ENCODE assay signal across 21 mouse cellular contexts in the genomic region with DNA sequence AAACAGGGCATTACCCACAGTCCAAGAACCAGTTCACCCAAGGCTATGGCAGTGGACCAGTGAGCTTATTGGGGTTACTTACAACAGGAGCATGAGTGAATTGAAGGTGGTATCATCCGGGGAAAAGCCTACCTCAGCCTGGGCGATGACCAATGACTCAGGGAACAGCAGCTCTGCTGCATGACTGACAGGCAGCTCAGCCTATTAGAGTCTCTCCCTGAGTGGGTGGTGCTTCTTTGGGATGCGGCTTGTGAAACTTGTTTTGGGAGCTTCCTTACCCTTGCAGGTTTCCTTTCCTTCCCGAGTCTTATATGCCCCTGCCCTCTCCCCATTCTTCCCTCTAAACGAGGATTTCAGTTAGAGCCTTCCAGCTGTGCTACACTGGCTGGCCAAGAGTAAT. TPM values are rescaled to one million over a fixed set of nuclear protein-coding genes. Genes with fewer than 3 reads are reported as not detected.
A peak's percentile ranks its signal among the peaks of the same experiment; 100 is the strongest.
DNase-seq lines count a peak whose midpoint lies in the region; ATAC-seq and TF ChIP-seq lines count a peak whose summit lies in the region.
"Had no signal": no experiment of that assay in that cellular context is flagged by ENCODE, and none has a peak within 500 bp of the region (broad histone marks: within the 10 kb centered on the region; RNA-seq: fewer than 3 reads in every experiment).

No protein-coding gene starts in this region.

- no peak overlapping the region for H3K4me3 ChIP-seq in intestine, embryonic 14.5 days (ENCODE audit: low read depth, low read length)
- H3K4me3 ChIP-seq in intestine, postnatal 0 days (ENCODE audit: low read depth, low read length), result no peak overlapping the region
- H3K4me3 ChIP-seq in kidney, adult 2 months (ENCODE audit: insufficient read depth, low read depth, low read length), result no peak overlapping the region
- H3K4me3 ChIP-seq: embryonic facial prominence, embryonic 15.5 days; kidney, embryonic 15.5 days; liver, embryonic 13.5 days; midbrain, embryonic 10.5 days; neural tube, embryonic 13.5 days; stomach, embryonic 15.5 days had no signal

- ATAC-seq in intestine, embryonic 14.5 days (replicated peaks; ENCODE audit: low FRiP score, low TSS enrichment, low read depth), result no peak
- no peak for ATAC-seq in intestine, postnatal 0 days
- peak; percentile 36; the same call in 1 of the 2 replicates for ATAC-seq in erythroid progenitor cell, adult 5-6 weeks (replicated peaks; ENCODE audit: low FRiP score, poor library complexity, severe bottlenecking)
- ATAC-seq: hindbrain, postnatal 0 days had no signal

- H3K27me3 ChIP-seq in intestine, embryonic 14.5 days (replicated peaks; ENCODE audit: control insufficient read depth, insufficient read depth, low read length), result no peaks in the 10 kb centered on the region
- H3K27me3 ChIP-seq in intestine, postnatal 0 days (replicated peaks; ENCODE audit: control insufficient read depth, insufficient read depth, low read length), result no peaks in the 10 kb centered on the region
- H3K27me3 ChIP-seq in kidney, adult 2 months (replicated peaks; ENCODE audit: control insufficient read depth, insufficient read depth, low read length), result no peaks in the 10 kb centered on the region
- H3K27me3 ChIP-seq: embryonic facial prominence, embryonic 15.5 days; kidney, embryonic 15.5 days; liver, embryonic 13.5 days; neural tube, embryonic 13.5 days; stomach, embryonic 15.5 days had no signal

- WGBS in intestine, embryonic 14.5 days, result 94% methylated on average over 5 of the region's 5 CpGs
- WGBS in intestine, postnatal 0 days, result 88% methylated on average over 5 of the region's 5 CpGs
- 89% methylated on average over 5 of the region's 5 CpGs for WGBS in kidney, adult 2 months

- H3K27ac ChIP-seq in intestine, embryonic 14.5 days (ENCODE audit: low read depth), result no peak overlapping the region
- H3K27ac ChIP-seq in intestine, postnatal 0 days (ENCODE audit: low read depth, low read length), result no peak overlapping the region
- no peak overlapping the region for H3K27ac ChIP-seq in kidney, adult 2 months (ENCODE audit: insufficient read depth, low read depth, low read length)
- H3K27ac ChIP-seq: embryonic facial prominence, embryonic 15.5 days; hindbrain, postnatal 0 days; kidney, embryonic 15.5 days; liver, embryonic 13.5 days; midbrain, embryonic 10.5 days; neural tube, embryonic 13.5 days; stomach, embryonic 15.5 days had no signal

- H3K9me3 ChIP-seq in intestine, embryonic 14.5 days (ENCODE audit: control insufficient read depth, low read length), result no peaks in the 10 kb centered on the region
- H3K9me3 ChIP-seq in intestine, postnatal 0 days (ENCODE audit: control insufficient read depth), result no peaks in the 10 kb centered on the region
- H3K9me3 ChIP-seq: embryonic facial prominence, embryonic 15.5 days; kidney, embryonic 15.5 days; liver, embryonic 13.5 days; midbrain, embryonic 10.5 days; neural tube, embryonic 13.5 days; stomach, embryonic 15.5 days had no signal

- peaks cover 51% of the 10 kb centered on the region for H3K36me3 ChIP-seq in intestine, embryonic 14.5 days (ENCODE audit: control insufficient read depth, insufficient read depth, low read length)
- H3K36me3 ChIP-seq in intestine, postnatal 0 days (ENCODE audit: control insufficient read depth, insufficient read depth), result peaks cover 36% of the 10 kb centered on the region
- peaks cover 2% of the 10 kb centered on the region for H3K36me3 ChIP-seq in kidney, adult 2 months (ENCODE audit: control insufficient read depth, insufficient read depth, low read length)

- peak; percentile 8 to 27 for DNase-seq in adrenal gland, postnatal 36 days
- DNase-seq in adrenal gland, postnatal 25 days, result no peak
- peak; percentile 47 for DNase-seq in intestine, embryonic 14.5 days (ENCODE audit: low spot score)
- peak; percentile 70 for DNase-seq in ES-CJ7 (ENCODE audit: low read depth, low spot score)
- no peak for DNase-seq in kidney, adult 2 months
- DNase-seq: cerebellum, adult 11-12 months; cerebellum, postnatal 36 days; gastrocnemius, postnatal 14 days; heart, postnatal 10 days; liver, embryonic 13.5 days; lung, postnatal 14 days; thymus, postnatal 14 days had no signal

- H3K9ac ChIP-seq in intestine, embryonic 14.5 days (ENCODE audit: low read length), result no peak overlapping the region
- no peak overlapping the region for H3K9ac ChIP-seq in intestine, postnatal 0 days (ENCODE audit: low read depth, low read length)
- H3K9ac ChIP-seq: embryonic facial prominence, embryonic 15.5 days; kidney, embryonic 15.5 days; liver, embryonic 13.5 days; neural tube, embryonic 13.5 days; stomach, embryonic 15.5 days had no signal

- H3K4me1 ChIP-seq in intestine, embryonic 14.5 days (replicated peaks; ENCODE audit: control insufficient read depth, insufficient read depth, low read length), result no peaks in the 10 kb centered on the region
- H3K4me1 ChIP-seq in intestine, postnatal 0 days (replicated peaks; ENCODE audit: control insufficient read depth, insufficient read depth, low read length), result no peaks in the 10 kb centered on the region
- no peaks in the 10 kb centered on the region for H3K4me1 ChIP-seq in kidney, adult 2 months (ENCODE audit: control insufficient read depth, insufficient read depth, low read length)
- H3K4me1 ChIP-seq: embryonic facial prominence, embryonic 15.5 days; kidney, embryonic 15.5 days; liver, embryonic 13.5 days; midbrain, embryonic 10.5 days; neural tube, embryonic 13.5 days; stomach, embryonic 15.5 days had no signal

- TF ChIP-seq POLR2A in kidney, adult 2 months (IDR thresholded peaks at IDR 0.05; ENCODE audit: low read depth, low read length), result no peak

- H3K4me2 ChIP-seq in intestine, embryonic 14.5 days (ENCODE audit: low read length), result no peak overlapping the region
- H3K4me2 ChIP-seq in intestine, postnatal 0 days (replicated peaks; ENCODE audit: low read depth), result no peak overlapping the region
- H3K4me2 ChIP-seq: embryonic facial prominence, embryonic 15.5 days; kidney, embryonic 15.5 days; liver, embryonic 13.5 days; neural tube, embryonic 13.5 days; stomach, embryonic 15.5 days had no signal

- TF ChIP-seq CTCF in intestine, postnatal 0 days (IDR thresholded peaks at IDR 0.05; ENCODE audit: low read depth), result no peak
- TF ChIP-seq CTCF in kidney, adult 2 months (conservative IDR thresholded peaks at IDR 0.05; ENCODE audit: insufficient read depth, insufficient read length, low read depth, low read length), result no peak

RNA-seq across cellular contexts. Expression of a gene that starts 10.1 kb away (rescaled TPM):
- total RNA-seq in adrenal gland, postnatal 36 days (2021), result under 1 TPM; 0.20 to 0.26 TPM
- total RNA-seq in adrenal gland, postnatal 25 days (2021), result 0.27 TPM in 1 of 2 replicates, not detected in the other
- 0.09 and 0.17 TPM in 2 replicates for polyA plus RNA-seq in intestine, embryonic 14.5 days (2014; fragmentation: Nextera tagmentation; extraction: Ambion mirVana)
- polyA plus RNA-seq in intestine, postnatal 0 days (2015; fragmentation: Nextera tagmentation; extraction: Ambion mirVana), result 0.07 TPM in 1 of 2 replicates, not detected in the other
- not detected in 2 replicates for total RNA-seq in erythroid progenitor cell, adult 5-6 weeks (2015; ENCODE audit: low replicate concordance)
- not detected in 2 replicates for total RNA-seq in erythroid progenitor cell, adult 5-6 weeks (2017; ENCODE audit: low replicate concordance)
- 0.56 and 0.66 TPM in 2 replicates for polyA plus RNA-seq in kidney, adult 2 months (2012; rRNA removed)
- total RNA-seq: monocyte, adult 5-6 weeks had no signal
- polyA plus RNA-seq: kidney, embryonic 15.5 days; liver, embryonic 13.5 days had no signal

RNA-seq across cellular contexts. Expression of a gene that starts 21.4 kb away (rescaled TPM):
- 10 to 100 TPM; 74.0 to 86.9 TPM for total RNA-seq in adrenal gland, postnatal 36 days (2021)
- total RNA-seq in adrenal gland, postnatal 25 days (2021), result 59.8 and 61.4 TPM in 2 replicates
- polyA plus RNA-seq in intestine, embryonic 14.5 days (2014; fragmentation: Nextera tagmentation; extraction: Ambion mirVana), result 39.7 and 45.2 TPM in 2 replicates
- 33.3 and 36.8 TPM in 2 replicates for polyA plus RNA-seq in intestine, postnatal 0 days (2015; fragmentation: Nextera tagmentation; extraction: Ambion mirVana)
- 36.9 and 49.0 TPM in 2 replicates for total RNA-seq in erythroid progenitor cell, adult 5-6 weeks (2015; ENCODE audit: low replicate concordance)
- 34.3 and 34.7 TPM in 2 replicates for total RNA-seq in erythroid progenitor cell, adult 5-6 weeks (2017; ENCODE audit: low replicate concordance)
- 15.8 and 19.1 TPM in 2 replicates for polyA plus RNA-seq in kidney, adult 2 months (2012; rRNA removed)

Comparison
In these comparisons a context has a peak if more than half of its experiments do, and no peak if none do; other contexts are left out.
1. DNase-seq: peak in adrenal gland, postnatal 36 days (2 of 2), intestine, embryonic 14.5 days (single experiment) and ES-CJ7 (single experiment); none in adrenal gland, postnatal 25 days (single experiment) and kidney, adult 2 months (single experiment).